Mouse (Mus musculus): ENCODE results near the gene Fgfr1op. TPM values are rescaled to one million over a fixed set of nuclear protein-coding genes. Genes with fewer than 3 reads are reported as not detected.
"Not testable (repeated sequence)": the region's sequence is repeated elsewhere in the genome, so short reads cannot be mapped to it uniquely, and the experiment has no call there.

Fgfr1op gene
- polyA plus RNA-seq, 1 experiment from 2014 or later = 24.4 TPM

GRCm38 (mm10) chr17:8155982-8156381 lies 9.3 kb upstream of the Fgfr1op start:
- not testable (repeated sequence) for H3K4me2 ChIP-seq (ENCODE audit: low read length); H3K36me3 ChIP-seq (ENCODE audit: control insufficient read depth, insufficient read depth, low read length); H3K27ac ChIP-seq (replicated peaks in 1 of 2; ENCODE audit: control insufficient read depth in 1 of 2, insufficient read depth in 1 of 2, low read depth in 2 of 2, low read length in 2 of 2); ATAC-seq (ENCODE audit: insufficient number of reproducible peaks, insufficient read depth, low FRiP score, low read depth); H3K9ac ChIP-seq (ENCODE audit: low read length); H3K9me3 ChIP-seq (ENCODE audit: control insufficient read depth, low read length); H3K27me3 ChIP-seq (ENCODE audit: control insufficient read depth, insufficient read depth, low read length); H3K4me1 ChIP-seq (ENCODE audit: control insufficient read depth in 2 of 2, insufficient read depth in 2 of 2, low read length in 2 of 2); H3K4me3 ChIP-seq (ENCODE audit: control insufficient read depth in 1 of 2, insufficient read depth in 1 of 2, low read depth in 1 of 2, low read length in 2 of 2)
- no CpG with 5 or more reads among the region's 8 CpGs for WGBS

GRCm38 (mm10) chr17:8158627-8159026 lies 6.7 kb upstream of the Fgfr1op start:
- not testable (repeated sequence) for ATAC-seq (ENCODE audit: insufficient number of reproducible peaks, insufficient read depth, low FRiP score, low read depth); H3K27ac ChIP-seq (replicated peaks in 1 of 2; ENCODE audit: control insufficient read depth in 1 of 2, insufficient read depth in 1 of 2, low read depth in 2 of 2, low read length in 2 of 2); H3K4me1 ChIP-seq (ENCODE audit: control insufficient read depth in 2 of 2, insufficient read depth in 2 of 2, low read length in 2 of 2); H3K9me3 ChIP-seq (ENCODE audit: control insufficient read depth, low read length); H3K4me3 ChIP-seq (ENCODE audit: control insufficient read depth in 1 of 2, insufficient read depth in 1 of 2, low read depth in 1 of 2, low read length in 2 of 2); H3K27me3 ChIP-seq (ENCODE audit: control insufficient read depth, insufficient read depth, low read length); H3K4me2 ChIP-seq (ENCODE audit: low read length); H3K9ac ChIP-seq (ENCODE audit: low read length); H3K36me3 ChIP-seq (ENCODE audit: control insufficient read depth, insufficient read depth, low read length)
- WGBS = no CpG with 5 or more reads among the region's 1 CpGs

GRCm38 (mm10) chr17:8160969-8161368 lies 4.3 kb upstream of the Fgfr1op start:
- not testable (repeated sequence) for H3K9me3 ChIP-seq (ENCODE audit: control insufficient read depth, low read length); H3K27me3 ChIP-seq (ENCODE audit: control insufficient read depth, insufficient read depth, low read length); H3K27ac ChIP-seq (replicated peaks in 1 of 2; ENCODE audit: control insufficient read depth in 1 of 2, insufficient read depth in 1 of 2, low read depth in 2 of 2, low read length in 2 of 2); ATAC-seq (ENCODE audit: insufficient number of reproducible peaks, insufficient read depth, low FRiP score, low read depth); H3K4me2 ChIP-seq (ENCODE audit: low read length); H3K4me3 ChIP-seq (ENCODE audit: control insufficient read depth in 1 of 2, insufficient read depth in 1 of 2, low read depth in 1 of 2, low read length in 2 of 2); H3K36me3 ChIP-seq (ENCODE audit: control insufficient read depth, insufficient read depth, low read length); H3K4me1 ChIP-seq (ENCODE audit: control insufficient read depth in 2 of 2, insufficient read depth in 2 of 2, low read length in 2 of 2); H3K9ac ChIP-seq (ENCODE audit: low read length)
- 0% methylated on average over 1 of the region's 3 CpGs for WGBS

GRCm38 (mm10) chr17:8165608-8165945 lies 276 bp downstream of the Fgfr1op start:
- not testable (repeated sequence) for ATAC-seq (ENCODE audit: insufficient number of reproducible peaks, insufficient read depth, low FRiP score, low read depth)
- 0 out of 4 replicates have a peak overlapping the region, but pooled peaks of 1 of the 2 experiments have one; percentile 33 for H3K27ac ChIP-seq (replicated peaks in 1 of 2; ENCODE audit: control insufficient read depth in 1 of 2, insufficient read depth in 1 of 2, low read depth in 2 of 2, low read length in 2 of 2)

GRCm38 (mm10) chr17:8165977-8166376 lies 676 bp downstream of the Fgfr1op start:
- not testable (repeated sequence) for H3K27me3 ChIP-seq (ENCODE audit: control insufficient read depth, insufficient read depth, low read length); H3K9me3 ChIP-seq (ENCODE audit: control insufficient read depth, low read length); H3K4me1 ChIP-seq (ENCODE audit: control insufficient read depth in 2 of 2, insufficient read depth in 2 of 2, low read length in 2 of 2); H3K27ac ChIP-seq (replicated peaks in 1 of 2; ENCODE audit: control insufficient read depth in 1 of 2, insufficient read depth in 1 of 2, low read depth in 2 of 2, low read length in 2 of 2); ATAC-seq (ENCODE audit: insufficient number of reproducible peaks, insufficient read depth, low FRiP score, low read depth)
- peak overlapping the region; percentile 71 for H3K9ac ChIP-seq (ENCODE audit: low read length)
- peaks cover 24% of the 10 kb centered on the region for H3K36me3 ChIP-seq (ENCODE audit: control insufficient read depth, insufficient read depth, low read length)
- H3K4me3 ChIP-seq (ENCODE audit: control insufficient read depth in 1 of 2, insufficient read depth in 1 of 2, low read depth in 1 of 2, low read length in 2 of 2) = peak overlapping the region; percentile 48 to 67
- peak overlapping the region; percentile 52 for H3K4me2 ChIP-seq (ENCODE audit: low read length)
- 0% methylated on average over 10 of the region's 11 CpGs for WGBS

More at GRCm38 (mm10) chr17:8165608-8165945, 276 bp downstream of the Fgfr1op start:
- Histone ChIP-seq H3K4me3 (ENCODE audit: control insufficient read depth in 1 of 2, insufficient read depth in 1 of 2, low read depth in 1 of 2, low read length in 2 of 2) (peak overlapping the region; percentile 48 to 67), H3K4me2 (ENCODE audit: low read length) (peak overlapping the region; percentile 52), H3K36me3 (ENCODE audit: control insufficient read depth, insufficient read depth, low read length) (peaks cover 20% of the 10 kb centered on the region), H3K9ac (ENCODE audit: low read length) (peak overlapping the region; percentile 71)
- 0% methylated on average over 30 of the region's 42 CpGs for WGBS
- H3K27me3 ChIP-seq (ENCODE audit: control insufficient read depth, insufficient read depth, low read length); H3K9me3 ChIP-seq (ENCODE audit: control insufficient read depth, low read length); H3K4me1 ChIP-seq (ENCODE audit: control insufficient read depth in 2 of 2, insufficient read depth in 2 of 2, low read length in 2 of 2): not testable (repeated sequence)

GRCm38 (mm10) chr17:8166454-8166853 lies 1.2 kb downstream of the Fgfr1op start:
- H3K27me3 ChIP-seq (ENCODE audit: control insufficient read depth, insufficient read depth, low read length); H3K27ac ChIP-seq (replicated peaks in 1 of 2; ENCODE audit: control insufficient read depth in 1 of 2, insufficient read depth in 1 of 2, low read depth in 2 of 2, low read length in 2 of 2); H3K4me3 ChIP-seq (ENCODE audit: control insufficient read depth in 1 of 2, insufficient read depth in 1 of 2, low read depth in 1 of 2, low read length in 2 of 2); H3K9me3 ChIP-seq (ENCODE audit: control insufficient read depth, low read length); ATAC-seq (ENCODE audit: insufficient number of reproducible peaks, insufficient read depth, low FRiP score, low read depth); H3K4me1 ChIP-seq (ENCODE audit: control insufficient read depth in 2 of 2, insufficient read depth in 2 of 2, low read length in 2 of 2); H3K9ac ChIP-seq (ENCODE audit: low read length): not testable (repeated sequence)
- Histone ChIP-seq H3K4me2 (ENCODE audit: low read length) (peak overlapping the region; percentile 52), H3K36me3 (ENCODE audit: control insufficient read depth, insufficient read depth, low read length) (peaks cover 29% of the 10 kb centered on the region)
- 0% methylated on average over 1 of the region's 3 CpGs for WGBS

GRCm38 (mm10) chr17:8167436-8167835 lies 2.1 kb downstream of the Fgfr1op start:
- H3K36me3 ChIP-seq (ENCODE audit: control insufficient read depth, insufficient read depth, low read length) = peaks cover 39% of the 10 kb centered on the region
- WGBS = 85% methylated on average over 6 of the region's 8 CpGs
- H3K4me2 ChIP-seq (ENCODE audit: low read length); H3K9ac ChIP-seq (ENCODE audit: low read length); H3K27me3 ChIP-seq (ENCODE audit: control insufficient read depth, insufficient read depth, low read length); H3K27ac ChIP-seq (replicated peaks in 1 of 2; ENCODE audit: control insufficient read depth in 1 of 2, insufficient read depth in 1 of 2, low read depth in 2 of 2, low read length in 2 of 2); H3K4me3 ChIP-seq (ENCODE audit: control insufficient read depth in 1 of 2, insufficient read depth in 1 of 2, low read depth in 1 of 2, low read length in 2 of 2); H3K4me1 ChIP-seq (ENCODE audit: control insufficient read depth in 2 of 2, insufficient read depth in 2 of 2, low read length in 2 of 2); ATAC-seq (ENCODE audit: insufficient number of reproducible peaks, insufficient read depth, low FRiP score, low read depth); H3K9me3 ChIP-seq (ENCODE audit: control insufficient read depth, low read length): not testable (repeated sequence)

GRCm38 (mm10) chr17:8170331-8170730 lies 5.0 kb downstream of the Fgfr1op start:
- no peaks in the 10 kb centered on the region for H3K9me3 ChIP-seq (ENCODE audit: control insufficient read depth, low read length)
- no peaks in the 10 kb centered on the region for H3K4me1 ChIP-seq (ENCODE audit: control insufficient read depth in 2 of 2, insufficient read depth in 2 of 2, low read length in 2 of 2)
- H3K27ac ChIP-seq (replicated peaks in 1 of 2; ENCODE audit: control insufficient read depth in 1 of 2, insufficient read depth in 1 of 2, low read depth in 2 of 2, low read length in 2 of 2) = no peak overlapping the region
- no peaks in the 10 kb centered on the region for H3K27me3 ChIP-seq (ENCODE audit: control insufficient read depth, insufficient read depth, low read length)
- H3K9ac ChIP-seq (ENCODE audit: low read length) = no peak overlapping the region
- H3K4me2 ChIP-seq (ENCODE audit: low read length) = no peak overlapping the region
- H3K4me3 ChIP-seq (ENCODE audit: control insufficient read depth in 1 of 2, insufficient read depth in 1 of 2, low read depth in 1 of 2, low read length in 2 of 2) = no peak overlapping the region
- ATAC-seq (ENCODE audit: insufficient number of reproducible peaks, insufficient read depth, low FRiP score, low read depth) = no peak
- 66% methylated on average over 7 of the region's 7 CpGs for WGBS
- peaks cover 66% of the 10 kb centered on the region for H3K36me3 ChIP-seq (ENCODE audit: control insufficient read depth, insufficient read depth, low read length)
